Mouse (Mus musculus) retina, postnatal 1 day (tissue): ENCODE measurements around the gene Setd1a.
"Not testable (repeated sequence)": the region's sequence is repeated elsewhere in the genome, so short reads cannot be mapped to it uniquely, and the experiment has no call there.

Experiments
- DNase-seq: peaks from one replicate; pipeline ENCODE4 v3.0.0-alpha.2; 2012

Gene Setd1a

GRCm38 (mm10) chr7:127776426-127776825 is at the start of gene Setd1a:
Setd1a (plus strand) TSS chr7:127776670.
- DNase-seq = peak; percentile 91

GRCm38 (mm10) chr7:127727898-127728297 is 48.6 kb upstream of the Setd1a start:
- no peak for DNase-seq

DNA sequence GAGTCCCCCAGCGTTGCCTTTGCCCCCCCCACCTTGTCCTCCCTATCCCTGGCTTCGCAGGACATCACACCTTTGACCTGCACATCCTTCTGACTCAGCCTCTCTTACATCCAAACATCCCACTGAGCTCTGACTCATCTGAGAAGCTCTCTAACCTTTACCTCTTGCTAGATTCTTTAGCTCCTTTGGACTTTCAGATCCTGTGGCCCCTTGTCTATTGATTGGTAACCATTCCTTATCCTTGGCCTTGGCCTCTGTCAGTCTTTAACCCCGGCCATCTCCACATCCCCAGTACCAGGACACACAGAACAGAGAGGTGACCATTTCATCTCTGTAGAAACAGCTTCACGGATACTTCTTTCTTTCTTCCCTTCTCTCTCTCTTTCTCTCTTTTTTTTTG is 46.3 kb upstream of the Setd1a start:
- no peak for DNase-seq

DNA sequence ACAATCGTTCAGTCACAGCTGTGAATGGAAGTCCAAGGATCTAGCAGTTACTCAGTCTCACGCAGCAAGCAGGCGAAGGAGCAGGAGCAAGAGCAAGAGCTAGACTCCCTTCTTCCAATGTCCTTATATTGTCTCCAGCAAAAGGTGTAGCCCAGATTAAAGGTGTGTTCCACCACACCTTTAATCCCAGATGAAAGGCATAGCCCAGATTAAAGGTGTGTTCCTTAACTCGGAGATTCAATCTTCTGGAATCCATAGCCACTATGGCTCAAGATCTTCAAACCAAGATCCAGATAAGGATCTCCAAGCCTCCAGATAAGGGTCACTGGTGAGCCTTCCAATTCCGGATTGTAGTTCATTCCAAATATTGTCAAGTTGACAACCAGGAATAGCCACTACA is 44.4 kb upstream of the Setd1a start, which contains the start of gene Ctf2:
TSS of gene Ctf2 (minus strand) at position 101 of the 400 bp plus-strand sequence.
- DNase-seq = not testable (repeated sequence)

DNA sequence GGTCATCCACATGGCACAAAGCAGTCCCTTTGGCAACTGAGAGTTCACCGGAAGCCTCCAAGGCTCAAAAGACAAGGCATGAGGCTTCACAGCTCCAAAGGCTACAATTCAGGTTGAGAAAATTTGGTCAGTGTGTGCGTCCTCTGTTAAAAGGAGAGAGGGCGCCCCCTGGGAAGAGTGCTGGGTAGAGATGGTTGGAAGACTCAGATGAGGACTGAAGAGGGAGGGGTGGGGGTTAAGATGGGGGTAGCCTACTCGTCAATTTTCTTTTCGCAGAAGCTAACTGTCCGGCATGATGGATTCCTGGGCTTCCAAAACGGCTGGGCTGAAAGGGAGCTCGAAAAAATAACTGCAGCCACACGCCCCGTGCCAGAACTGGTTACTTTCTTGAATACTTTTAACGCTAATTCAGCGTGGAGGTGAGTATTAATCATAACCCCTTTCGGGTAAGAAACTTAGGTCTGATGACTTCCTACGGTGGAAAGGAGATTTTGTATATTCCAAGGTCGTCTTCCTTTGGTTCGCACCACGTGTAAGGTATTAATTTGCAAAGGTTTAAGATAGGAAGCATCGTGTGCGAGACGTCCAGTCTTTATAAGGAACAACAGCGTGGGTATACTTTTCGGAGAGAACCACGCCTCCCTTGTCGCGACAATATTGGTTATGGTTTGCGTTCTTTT is 32.0 kb upstream of the Setd1a start, which contains the start of gene Fbxl19:
TSS of gene Fbxl19 (plus strand) at position 178 of the 680 bp plus-strand sequence.
- DNase-seq = peak; percentile 86

GRCm38 (mm10) chr7:127745251-127745651 is 31.2 kb upstream of the Setd1a start:
- peak; percentile 99 for DNase-seq

- peak; percentile 100 for DNase-seq
These were observed 30.6 kb upstream of the Setd1a start for GRCm38 (mm10) chr7:127745652-127746493.

DNA sequence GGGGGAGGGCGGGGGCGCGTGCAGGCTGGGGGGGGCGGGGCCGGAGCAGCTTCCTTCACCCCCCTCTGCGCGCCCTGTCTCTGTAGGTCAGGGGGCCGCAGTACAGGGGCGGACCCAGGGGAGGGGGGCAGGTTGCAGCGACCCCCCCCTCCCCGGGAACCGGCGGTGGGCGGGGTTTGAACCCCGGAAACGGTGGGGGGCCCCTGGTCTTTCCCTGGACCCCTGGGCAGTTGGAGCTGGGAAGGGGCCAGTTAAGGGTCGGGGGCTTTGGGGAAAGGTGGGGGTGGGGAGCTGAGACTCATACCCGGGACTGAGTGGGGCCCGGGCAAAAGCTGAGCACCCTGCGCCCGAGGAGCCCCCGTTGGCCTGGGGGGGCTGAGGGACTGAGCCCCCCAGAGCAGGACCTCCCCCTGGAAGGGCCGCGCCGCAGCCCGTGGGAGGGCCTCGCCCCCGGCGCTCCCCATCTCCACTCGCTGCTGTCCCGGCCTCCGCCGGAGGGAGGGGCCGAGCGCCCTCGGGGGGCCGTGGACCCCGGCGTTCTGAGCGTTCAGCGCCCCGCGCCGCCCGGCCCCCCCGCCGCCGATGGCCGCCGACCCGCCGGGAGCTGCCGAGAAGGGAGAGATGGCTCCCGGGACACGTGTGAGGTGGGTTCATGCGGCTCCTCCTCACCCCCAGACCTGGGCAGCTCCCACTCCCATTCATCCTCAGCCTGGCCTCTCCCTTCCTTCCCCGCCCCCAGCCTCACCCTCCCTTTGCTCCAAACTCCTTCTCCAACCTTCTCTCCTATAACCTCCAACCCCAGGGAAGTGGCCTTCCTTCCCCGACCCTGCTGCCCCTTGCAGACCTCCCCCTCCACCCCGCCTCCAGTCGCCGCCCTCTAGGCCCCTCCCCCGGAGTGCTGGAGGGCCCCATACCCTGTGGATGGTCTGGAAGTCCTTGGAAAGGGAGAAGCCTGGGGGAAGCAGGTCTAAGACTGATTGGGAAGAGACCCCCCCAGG is 29.7 kb upstream of the Setd1a start:
- peak; percentile 61 for DNase-seq

DNA sequence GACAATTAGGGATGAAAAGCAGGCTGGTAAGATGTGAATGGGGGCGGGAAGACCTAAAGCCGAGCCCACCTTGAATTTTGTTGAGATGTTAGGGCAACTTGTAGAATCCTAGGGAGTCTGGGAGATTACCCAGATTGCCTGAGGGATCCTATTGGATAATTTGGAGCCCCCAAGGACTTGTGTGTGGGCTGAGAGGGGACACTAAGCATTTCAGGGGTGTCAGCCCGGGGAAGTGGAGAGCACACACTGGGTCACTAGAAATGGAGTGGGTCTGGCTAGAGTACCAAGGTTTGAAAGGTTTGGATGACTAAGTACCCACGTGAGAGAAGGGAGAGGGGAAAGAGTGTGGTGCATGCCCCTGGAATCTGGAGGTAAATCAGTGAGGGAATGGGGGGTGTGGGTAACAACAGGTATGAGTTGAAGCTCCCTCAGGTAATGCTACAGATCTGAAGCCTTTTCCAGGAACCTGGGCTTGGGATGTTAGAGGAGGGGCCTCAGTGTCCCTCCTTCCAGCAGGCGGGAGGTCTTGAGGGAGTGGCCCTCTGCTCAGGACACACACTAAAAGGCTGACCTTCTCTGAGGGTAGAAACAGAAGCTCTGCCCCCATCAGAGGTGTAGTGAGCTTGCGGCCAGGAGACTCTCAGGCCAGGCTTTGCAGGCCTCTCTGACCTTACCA is 28.8 kb upstream of the Setd1a start:
- no peak for DNase-seq

GRCm38 (mm10) chr7:127748235-127748560 is 28.3 kb upstream of the Setd1a start:
- no peak for DNase-seq

- peak; percentile 81 for DNase-seq
These were observed 26.0 kb upstream of the Setd1a start for GRCm38 (mm10) chr7:127750131-127751127.

DNA sequence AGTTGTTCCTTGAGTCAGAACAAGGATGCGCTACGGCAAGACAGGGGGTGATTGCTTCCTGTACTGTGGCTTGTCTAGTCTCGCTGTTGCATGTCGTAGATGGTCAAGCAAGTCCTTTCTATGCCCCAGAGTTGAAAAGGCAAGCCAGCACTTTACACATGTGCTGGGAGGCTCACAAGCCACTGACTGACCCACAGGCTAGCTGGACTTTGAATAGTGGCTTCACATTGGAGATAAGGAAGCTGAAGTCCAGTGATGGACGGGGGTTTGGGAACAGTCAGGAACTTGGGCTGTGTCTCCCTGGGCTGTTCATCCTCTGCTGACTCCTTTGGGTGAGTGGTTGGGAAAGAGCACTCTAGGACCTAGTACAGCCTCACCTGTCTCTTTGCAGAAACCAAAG is 24.9 kb upstream of the Setd1a start:
- no peak for DNase-seq

DNA sequence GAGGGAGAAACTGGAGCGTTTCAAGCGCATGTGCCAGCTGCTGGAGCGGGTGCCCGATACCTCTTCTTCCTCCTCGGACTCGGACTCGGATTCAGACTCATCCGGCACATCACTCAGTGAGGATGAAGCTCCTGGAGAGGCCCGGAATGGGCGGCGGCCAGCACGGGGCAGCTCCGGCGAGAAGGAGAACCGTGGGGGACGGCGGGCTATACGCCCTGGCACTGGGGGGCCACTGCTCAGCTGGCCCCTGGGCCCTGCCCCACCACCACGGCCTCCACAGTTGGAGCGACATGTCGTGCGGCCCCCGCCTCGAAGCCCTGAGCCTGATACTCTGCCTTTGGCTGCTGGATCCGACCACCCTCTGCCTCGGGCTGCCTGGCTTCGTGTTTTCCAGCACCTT is 24.4 kb upstream of the Setd1a start:
- DNase-seq = no peak

- DNase-seq = no peak
These were observed 23.3 kb upstream of the Setd1a start for GRCm38 (mm10) chr7:127753158-127753557.

DNA sequence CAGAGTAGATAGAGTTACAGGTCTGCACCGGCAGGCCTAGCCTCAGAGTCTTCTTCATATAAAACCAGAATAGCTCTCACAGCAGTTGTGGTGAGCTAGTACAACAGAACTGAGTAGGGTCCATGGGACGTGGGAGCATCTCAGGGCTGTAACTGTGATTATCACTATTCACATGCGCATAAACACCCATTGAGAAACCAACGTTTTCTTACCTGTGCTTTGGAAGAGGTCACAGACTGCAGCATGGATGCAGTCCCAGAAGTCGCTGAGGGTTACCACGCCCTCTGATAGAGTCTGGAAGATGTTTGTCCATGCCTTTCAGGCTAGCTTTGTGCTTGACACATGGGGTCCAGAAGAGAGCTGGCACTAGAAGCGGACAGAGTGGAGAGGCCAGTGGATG is 22.7 kb upstream of the Setd1a start:
- no peak for DNase-seq

GRCm38 (mm10) chr7:127759716-127760115 is 16.8 kb upstream of the Setd1a start:
- DNase-seq = no peak

DNA sequence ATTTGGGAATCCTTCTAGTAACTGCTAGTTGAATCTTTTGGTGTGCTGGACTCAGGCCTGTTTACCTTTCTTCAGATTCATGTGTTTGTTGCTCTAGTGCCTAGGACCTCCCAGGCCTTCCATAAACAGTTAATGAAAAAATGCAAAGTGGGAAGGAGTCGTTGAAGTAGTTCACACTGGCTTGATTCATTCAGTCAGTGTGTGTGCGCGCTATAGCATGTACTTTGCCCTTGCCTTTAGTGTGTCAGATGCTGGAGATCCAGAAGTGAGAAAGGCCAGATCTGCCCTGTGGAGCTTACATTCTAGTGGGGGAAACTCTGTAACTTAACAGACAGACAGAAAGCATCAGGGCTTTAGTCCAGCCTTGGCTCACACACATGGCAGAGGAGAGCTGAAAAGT is 16.0 kb upstream of the Setd1a start:
- DNase-seq = no peak

DNA sequence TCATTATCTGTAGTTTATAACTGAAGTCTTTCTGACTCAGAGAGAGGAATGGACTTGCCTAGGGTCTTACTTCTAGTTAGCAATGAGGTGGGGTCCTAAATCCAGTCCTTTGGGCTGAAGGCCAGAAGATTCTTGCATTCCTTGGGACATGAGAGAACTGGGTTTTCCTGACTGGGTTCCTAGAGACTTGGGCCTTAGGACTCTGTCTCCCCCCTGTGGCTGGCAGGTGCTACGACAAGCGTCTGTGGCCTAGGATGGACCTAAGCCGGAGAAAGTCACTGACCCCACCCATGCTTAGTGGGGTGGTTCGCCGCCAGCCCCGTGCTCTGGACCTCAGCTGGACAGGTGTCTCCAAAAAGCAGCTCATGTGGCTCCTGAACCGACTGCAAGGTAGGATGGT is 15.4 kb upstream of the Setd1a start:
- DNase-seq = peak; percentile 83

DNA sequence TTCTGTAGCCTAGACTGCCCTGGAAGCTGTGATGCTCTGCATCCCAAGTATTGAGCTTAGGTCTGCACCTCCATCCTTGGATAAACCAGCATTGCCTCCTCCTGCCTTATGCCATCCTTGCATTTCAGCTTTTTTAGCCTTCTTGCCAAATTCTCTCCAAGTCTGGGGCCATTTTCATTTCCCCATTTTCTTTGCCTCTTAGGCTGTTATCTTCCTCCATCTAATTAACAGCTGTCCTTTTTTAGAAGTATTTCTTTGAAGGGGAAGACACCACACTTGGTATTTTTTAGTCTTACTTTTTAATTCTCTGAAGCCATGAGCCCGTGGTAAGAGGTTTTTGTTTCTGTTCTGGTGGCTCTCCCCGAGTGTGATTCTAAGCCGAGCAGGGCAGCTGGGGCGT is 12.8 kb upstream of the Setd1a start:
- no peak for DNase-seq

GRCm38 (mm10) chr7:127765756-127766155 is 10.7 kb upstream of the Setd1a start:
- no peak for DNase-seq
